Mouse (Mus musculus): ENCODE measurements around the gene Brd2. TPM values are rescaled to one million over a fixed set of nuclear protein-coding genes. Genes with fewer than 3 reads are reported as not detected.

The Brd2 gene
- polyA plus RNA-seq, 1 experiment from 2014 or later: 125 TPM

GRCm38 (mm10) chr17:34119249-34120179 is 2.9 kb downstream of the Brd2 start, which contains the start of gene H2-DMa:
Gene H2-DMa (plus strand): TSS chr17:34119541.
- peak; percentile 78 for ATAC-seq
- Histone ChIP-seq H3K4me1 (peaks cover 43% of the 10 kb centered on the region), H3K36me3 (ENCODE audit: poor library complexity, severe bottlenecking) (peaks cover 39% of the 10 kb centered on the region), H3K9me3 (replicated peaks) (no peaks in the 10 kb centered on the region), H3K9ac (peak within 1 kb of the TSS; percentile 97), H3K4me3 (peak within 1 kb of the TSS; percentile 100), H3K27me3 (no peaks in the 10 kb centered on the region), H3K27ac (peak within 1 kb of the TSS; percentile 100), H3K4me2 (peak within 1 kb of the TSS; percentile 87)
- WGBS: under 1% methylated on average over 96 of the region's 96 CpGs

- peaks cover 46% of the 10 kb centered on the region for H3K36me3 ChIP-seq (ENCODE audit: poor library complexity, severe bottlenecking)
- under 1% methylated on average over 38 of the region's 38 CpGs for WGBS
- H3K27ac ChIP-seq: peak overlapping the region; percentile 100
- H3K9ac ChIP-seq: peak overlapping the region; percentile 96
- H3K4me3 ChIP-seq: peak overlapping the region; percentile 100
- no peak; the same call in 1 of the 2 replicates for ATAC-seq
- peaks cover 41% of the 10 kb centered on the region for H3K4me1 ChIP-seq
- no peaks in the 10 kb centered on the region for H3K9me3 ChIP-seq (replicated peaks)
- no peaks in the 10 kb centered on the region for H3K27me3 ChIP-seq
- peak overlapping the region; percentile 87 for H3K4me2 ChIP-seq
These were observed 3.6 kb downstream of the Brd2 start for GRCm38 (mm10) chr17:34118873-34119248.

DNA sequence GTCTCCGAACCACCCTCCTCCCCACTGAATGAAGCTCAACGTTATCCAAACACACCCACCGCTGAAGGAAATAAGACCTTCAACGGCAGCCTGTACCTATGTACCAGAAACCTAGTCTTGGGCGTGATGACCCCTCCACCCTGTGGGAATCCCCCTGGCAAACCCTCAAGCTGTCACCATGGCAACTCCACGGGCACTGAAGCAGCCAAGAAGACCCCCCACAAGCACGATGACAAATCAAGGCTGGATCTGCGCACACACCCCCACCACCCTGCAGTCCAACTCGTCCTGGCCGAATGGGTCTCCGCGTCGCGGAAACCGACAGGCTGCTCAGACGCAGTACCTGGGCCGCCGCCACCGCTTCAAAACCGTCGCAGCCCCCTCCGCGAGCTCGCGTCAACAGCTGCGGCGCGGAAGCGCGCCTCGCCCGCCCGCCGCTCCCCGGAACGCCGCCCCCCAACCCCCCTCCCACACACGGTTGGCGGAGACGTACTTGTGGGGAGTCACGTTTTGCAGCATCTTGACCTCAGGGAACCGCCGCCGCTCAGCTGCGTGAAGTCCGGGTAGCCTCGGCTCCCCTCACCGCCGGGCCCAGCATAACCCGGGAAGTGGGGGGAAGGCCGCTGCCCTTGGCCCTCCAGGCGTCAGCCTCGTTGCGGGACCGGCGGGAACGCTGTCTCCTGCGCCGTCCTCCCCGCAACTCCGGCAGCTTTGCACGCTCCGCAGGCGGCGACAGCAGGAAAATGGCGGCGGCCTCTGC is 4.1 kb downstream of the Brd2 start:
- H3K9me3 ChIP-seq (replicated peaks): no peaks in the 10 kb centered on the region
- peak overlapping the region; percentile 96 for H3K9ac ChIP-seq
- H3K4me1 ChIP-seq: peaks cover 35% of the 10 kb centered on the region
- H3K4me2 ChIP-seq: peak overlapping the region; percentile 87
- H3K4me3 ChIP-seq: peak overlapping the region; percentile 100
- no peaks in the 10 kb centered on the region for H3K27me3 ChIP-seq
- ATAC-seq: no peak
- peak overlapping the region; percentile 100 for H3K27ac ChIP-seq
- WGBS: 0% methylated on average over 55 of the region's 67 CpGs
- H3K36me3 ChIP-seq (ENCODE audit: poor library complexity, severe bottlenecking): peaks cover 51% of the 10 kb centered on the region

DNA sequence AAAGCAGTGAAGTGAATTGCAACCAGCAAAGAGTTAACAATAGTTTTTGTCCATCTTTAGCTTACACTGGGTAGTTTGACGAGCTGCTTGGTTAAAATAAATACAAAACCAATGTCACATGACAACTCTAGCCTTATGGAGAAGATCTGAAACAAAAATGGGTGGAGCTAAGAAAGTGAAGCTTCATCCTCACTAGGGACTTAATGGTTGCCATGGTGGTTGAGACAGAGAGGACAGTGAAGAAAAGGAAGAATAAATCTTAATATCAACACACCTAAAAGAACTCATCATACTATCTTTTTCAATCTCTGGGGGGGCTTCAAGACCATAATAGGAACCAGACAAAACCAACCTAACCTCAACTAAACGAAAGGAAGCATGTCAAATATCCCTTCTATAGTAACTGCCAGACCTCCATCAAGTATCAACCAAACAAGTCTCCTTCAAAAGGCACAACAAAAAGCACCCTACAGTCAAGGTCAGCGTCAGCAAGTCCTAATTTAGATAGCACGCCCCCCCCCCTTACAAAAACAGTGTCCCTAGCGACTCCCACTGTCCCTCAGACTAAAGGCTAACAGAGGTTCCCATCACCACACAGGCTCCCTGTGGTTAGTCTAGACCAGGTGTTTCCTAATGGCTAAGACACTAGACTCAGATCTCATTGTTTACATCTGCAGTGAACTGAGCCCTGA is 4.9 kb downstream of the Brd2 start:
- Histone ChIP-seq H3K4me3 (peak overlapping the region; percentile 100), H3K27ac (no peak overlapping the region; the same call in 1 of the 2 replicates), H3K27me3 (no peaks in the 10 kb centered on the region), H3K9me3 (replicated peaks) (no peaks in the 10 kb centered on the region), H3K9ac (peak overlapping the region; percentile 96), H3K4me1 (peaks cover 32% of the 10 kb centered on the region), H3K36me3 (ENCODE audit: poor library complexity, severe bottlenecking) (peaks cover 59% of the 10 kb centered on the region), H3K4me2 (peak overlapping the region; percentile 87)
- WGBS: under 1% methylated on average over 5 of the region's 5 CpGs
- no peak for ATAC-seq

DNA sequence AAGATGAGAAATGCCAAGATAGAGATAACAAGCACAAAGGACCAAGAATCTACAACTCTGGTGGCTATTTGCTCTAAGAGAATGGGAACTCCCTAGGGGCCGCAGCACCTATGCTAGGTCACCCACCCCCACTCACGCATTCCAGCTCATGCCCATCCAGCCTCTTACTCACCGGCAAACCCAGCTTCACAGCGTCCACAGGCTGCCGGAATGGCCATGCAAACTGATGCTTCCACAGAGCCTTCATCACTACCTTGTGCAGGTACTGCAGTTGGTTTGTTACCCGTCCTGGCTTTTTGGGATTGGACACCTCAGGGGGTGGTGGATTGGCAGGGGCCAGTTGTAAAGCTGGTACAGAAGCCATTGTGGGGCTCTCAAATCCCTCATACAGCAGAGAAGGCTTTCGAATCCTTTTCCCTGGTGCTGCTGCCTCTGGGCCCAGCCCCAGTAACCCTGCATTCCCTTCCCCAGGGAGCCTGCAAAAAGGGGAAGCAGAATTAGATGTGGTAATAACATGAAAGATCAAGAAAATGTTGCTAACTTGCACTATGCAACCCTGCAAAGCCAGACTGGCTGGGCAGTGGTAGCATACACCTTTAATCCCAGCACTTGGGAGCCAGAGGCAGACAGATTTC is 5.6 kb downstream of the Brd2 start:
- H3K4me3 ChIP-seq: peak overlapping the region; percentile 100
- no peak overlapping the region for H3K27ac ChIP-seq
- H3K4me1 ChIP-seq: peaks cover 34% of the 10 kb centered on the region
- peaks cover 66% of the 10 kb centered on the region for H3K36me3 ChIP-seq (ENCODE audit: poor library complexity, severe bottlenecking)
- WGBS: 29% methylated on average over 7 of the region's 7 CpGs
- no peaks in the 10 kb centered on the region for H3K9me3 ChIP-seq (replicated peaks)
- H3K4me2 ChIP-seq: peak overlapping the region; percentile 87
- peak overlapping the region; percentile 96 for H3K9ac ChIP-seq
- no peaks in the 10 kb centered on the region for H3K27me3 ChIP-seq
- no peak for ATAC-seq

DNA sequence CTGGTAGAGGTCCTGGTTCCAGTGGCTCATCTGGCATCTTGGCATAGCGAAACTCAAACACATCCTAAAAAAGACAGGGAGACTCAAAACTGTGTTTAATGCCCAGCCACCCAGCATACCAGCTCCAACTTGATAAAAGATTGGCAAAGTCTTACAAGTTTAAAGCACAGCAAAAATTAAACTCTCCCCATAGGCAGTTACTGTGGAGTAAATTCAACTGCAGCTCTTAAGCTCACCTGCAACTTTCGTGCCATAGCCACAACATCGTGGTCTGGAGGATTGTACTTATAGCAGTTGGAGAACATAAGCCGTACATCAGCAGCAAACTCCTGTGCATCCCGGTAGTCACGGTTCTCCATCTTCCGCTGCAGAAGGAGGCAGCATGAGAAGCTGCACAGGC is 8.3 kb downstream of the Brd2 start:
- Histone ChIP-seq H3K36me3 (ENCODE audit: poor library complexity, severe bottlenecking) (peaks cover 93% of the 10 kb centered on the region), H3K4me2 (no peak overlapping the region), H3K9ac (no peak overlapping the region), H3K9me3 (replicated peaks) (no peaks in the 10 kb centered on the region), H3K27me3 (no peaks in the 10 kb centered on the region), H3K4me3 (no peak overlapping the region), H3K27ac (no peak overlapping the region), H3K4me1 (peaks cover 46% of the 10 kb centered on the region)
- ATAC-seq: no peak
- WGBS: 96% methylated on average over 7 of the region's 7 CpGs

- no peak for ATAC-seq
- Histone ChIP-seq H3K36me3 (ENCODE audit: poor library complexity, severe bottlenecking) (peaks cover 68% of the 10 kb centered on the region), H3K27me3 (no peaks in the 10 kb centered on the region), H3K4me2 (no peak overlapping the region), H3K27ac (peak overlapping the region; percentile 57), H3K4me1 (peaks cover 21% of the 10 kb centered on the region), H3K4me3 (no peak overlapping the region; the same call in 1 of the 2 replicates), H3K9me3 (replicated peaks) (no peaks in the 10 kb centered on the region), H3K9ac (0 out of 2 replicates have a peak overlapping the region, but pooled peaks have one; percentile 16)
- 64% methylated on average over 8 of the region's 8 CpGs for WGBS
These were observed 12.1 kb downstream of the Brd2 start for GRCm38 (mm10) chr17:34110309-34110708.

DNA sequence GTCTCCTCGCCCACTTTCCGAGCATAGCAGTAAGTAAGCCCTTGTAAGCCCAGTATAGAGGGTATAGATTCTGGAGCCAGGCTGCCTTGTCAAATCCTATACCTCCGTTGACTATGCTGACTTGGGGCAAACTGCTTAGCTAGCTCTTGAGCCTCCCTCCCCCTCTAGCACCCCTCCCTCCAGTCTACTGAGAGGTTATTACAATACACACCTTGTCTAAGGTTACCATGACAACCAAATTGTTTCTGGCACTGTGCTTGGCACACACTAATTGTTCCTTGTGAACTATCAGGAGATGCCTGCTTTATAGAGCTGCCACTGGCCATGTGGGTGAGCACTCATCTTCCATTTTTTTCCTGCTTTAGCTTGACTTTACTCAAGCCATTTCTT is 12.6 kb downstream of the Brd2 start:
- Histone ChIP-seq H3K27ac (peak overlapping the region; percentile 57), H3K9me3 (replicated peaks) (no peaks in the 10 kb centered on the region), H3K4me1 (peaks cover 16% of the 10 kb centered on the region; the same call in 1 of the 2 replicates), H3K27me3 (no peaks in the 10 kb centered on the region), H3K4me3 (no peak overlapping the region; the same call in 1 of the 2 replicates), H3K9ac (no peak overlapping the region), H3K36me3 (ENCODE audit: poor library complexity, severe bottlenecking) (peaks cover 63% of the 10 kb centered on the region), H3K4me2 (no peak overlapping the region)
- 64% methylated on average over 3 of the region's 3 CpGs for WGBS
- ATAC-seq: peak; percentile 31

- 73% methylated on average over 14 of the region's 14 CpGs for WGBS
- no peak for ATAC-seq
- peaks cover 14% of the 10 kb centered on the region; the same call in 1 of the 2 replicates for H3K4me1 ChIP-seq
- H3K9ac ChIP-seq: no peak overlapping the region
- H3K27me3 ChIP-seq: no peaks in the 10 kb centered on the region
- H3K4me2 ChIP-seq: no peak overlapping the region
- peaks cover 57% of the 10 kb centered on the region for H3K36me3 ChIP-seq (ENCODE audit: poor library complexity, severe bottlenecking)
- peak overlapping the region; percentile 57 for H3K27ac ChIP-seq
- no peaks in the 10 kb centered on the region for H3K9me3 ChIP-seq (replicated peaks)
- no peak overlapping the region; the same call in 1 of the 2 replicates for H3K4me3 ChIP-seq
These were observed 13.2 kb downstream of the Brd2 start for GRCm38 (mm10) chr17:34109038-34109805.

DNA sequence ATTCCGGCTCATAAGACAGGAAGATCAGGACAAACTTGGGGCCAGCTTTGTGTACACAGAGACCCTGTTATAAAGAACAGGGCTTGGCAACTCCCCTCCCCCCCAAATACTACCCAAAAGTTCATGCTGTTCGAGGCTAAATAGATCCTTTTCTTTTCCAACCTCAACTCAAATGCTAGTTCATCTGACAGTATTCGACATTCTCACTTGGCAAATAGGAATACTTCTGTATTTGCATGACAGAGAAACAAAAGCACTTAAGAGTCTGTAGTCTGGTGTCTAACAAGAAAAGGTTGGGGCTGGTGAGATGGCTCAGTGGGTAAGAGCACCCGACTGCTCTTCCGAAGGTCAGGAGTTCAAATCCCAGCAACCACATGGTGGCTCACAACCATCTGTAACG is 14.0 kb downstream of the Brd2 start:
- WGBS: 78% methylated on average over 6 of the region's 6 CpGs
- no peaks in the 10 kb centered on the region for H3K27me3 ChIP-seq
- peaks cover 49% of the 10 kb centered on the region for H3K36me3 ChIP-seq (ENCODE audit: poor library complexity, severe bottlenecking)
- no peak for ATAC-seq
- H3K9ac ChIP-seq: no peak overlapping the region
- no peak overlapping the region for H3K4me2 ChIP-seq
- H3K27ac ChIP-seq: no peak overlapping the region
- H3K4me1 ChIP-seq: peaks cover 14% of the 10 kb centered on the region; the same call in 1 of the 2 replicates
- no peaks in the 10 kb centered on the region for H3K9me3 ChIP-seq (replicated peaks)
- H3K4me3 ChIP-seq: no peak overlapping the region

All from forebrain, embryonic 13.5 days (tissue).